Mouse (Mus musculus) left cerebral cortex, adult 8-10 months (tissue): ENCODE measurements at regions not wholly inside any gene's neighbourhood (a gene's known extent, or its start where the extent isn't known, plus 50 kb on each side); places are given as distances from the start of the nearest gene placed in this dataset.
A peak's percentile ranks its signal among the peaks of the same experiment; 100 is the strongest.

Experiments used
- DNase-seq, 2 experiments: peaks; one replicate each; pipeline ENCODE4 v3.0.0; 2022; ENCODE audit warnings: low spot score in 2 of 2

GRCm38 (mm10) chr11:56716953-56717352 lies 294.2 kb upstream of the Gria1 start:
- DNase-seq: peak in 1 of 2 experiments; percentile 55

GRCm38 (mm10) chr11:56725141-56725540 lies 286.0 kb upstream of the Gria1 start:
- DNase-seq: no peak

DNA sequence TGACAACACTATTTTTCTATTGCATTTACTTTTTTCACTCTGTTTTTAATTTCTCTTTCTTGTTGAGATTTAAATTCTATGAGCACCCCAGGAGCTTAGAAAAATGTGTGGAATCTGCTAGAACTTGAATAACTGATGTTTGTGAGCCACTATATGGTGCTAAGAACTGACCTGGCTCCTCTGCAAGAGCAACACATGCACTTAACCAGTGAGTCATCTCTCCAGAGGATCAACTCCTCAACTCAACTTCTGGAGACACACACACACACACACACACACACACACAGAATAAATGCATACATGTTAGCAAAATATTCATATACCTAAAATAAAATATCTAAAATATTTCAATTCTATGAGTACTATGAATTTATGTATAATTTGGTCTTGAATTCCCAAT lies 285.0 kb upstream of the Gria1 start:
- no peak for DNase-seq

DNA sequence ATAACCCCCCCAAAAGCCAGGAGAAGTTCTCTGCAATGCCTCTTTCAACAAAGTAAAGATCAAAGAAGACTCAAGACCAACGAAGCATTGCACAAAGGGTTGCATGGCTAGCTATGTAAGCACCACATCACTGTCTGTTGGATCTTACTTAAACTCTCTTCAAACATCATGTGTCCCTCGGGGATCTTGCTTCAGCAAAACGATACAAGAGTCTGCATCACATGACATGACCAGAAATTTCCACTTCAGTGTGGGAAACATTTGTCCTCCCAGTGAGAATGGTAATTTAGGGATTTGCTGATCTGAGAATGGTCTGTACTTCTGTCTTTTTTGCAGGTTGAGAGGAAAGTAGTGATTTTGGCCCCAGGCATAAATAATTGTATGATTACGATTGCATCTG lies 283.6 kb upstream of the Gria1 start:
- DNase-seq: no peak

- no peak for DNase-seq
Observed at GRCm38 (mm10) chr11:56728204-56729002, 282.8 kb upstream of the Gria1 start.

DNA sequence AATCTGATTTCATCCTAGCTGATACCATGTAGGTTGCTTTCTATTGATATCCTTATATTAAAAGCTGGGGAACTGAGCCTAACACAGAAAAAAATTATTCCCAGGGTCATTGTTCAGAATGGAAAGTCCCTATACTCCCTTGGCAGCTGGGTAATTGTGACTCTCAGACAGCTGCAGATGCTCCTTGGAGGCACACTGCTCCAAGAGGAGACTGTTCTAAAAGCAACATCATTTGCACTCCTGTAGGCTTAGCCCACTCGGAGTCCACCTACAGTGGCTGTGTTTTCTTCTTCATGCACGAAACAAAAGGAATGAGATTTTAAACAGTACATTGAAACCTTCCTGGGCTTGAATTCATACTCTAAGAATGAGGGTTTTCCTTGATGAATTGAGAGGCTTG lies 269.3 kb upstream of the Gria1 start:
- no peak for DNase-seq

DNA sequence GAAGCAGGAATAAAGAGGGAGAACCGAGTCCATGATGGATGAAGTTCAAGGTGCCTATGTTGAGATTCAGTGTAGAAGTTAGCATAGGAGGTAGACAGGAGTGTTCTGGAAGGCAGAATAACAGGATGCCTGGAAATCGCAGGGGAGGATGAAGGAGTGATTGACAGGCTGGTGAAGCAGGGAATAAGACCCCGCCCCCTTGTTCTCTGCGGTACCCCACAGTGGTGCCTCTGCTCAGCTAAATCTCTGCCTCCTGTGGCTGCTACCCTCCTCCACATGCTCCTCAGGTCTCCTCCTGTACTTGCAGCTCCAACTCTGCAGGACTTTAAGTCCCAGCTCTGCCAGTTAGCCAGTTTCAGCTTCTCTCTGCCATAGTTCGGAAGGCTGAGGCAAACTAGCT lies 261.2 kb upstream of the Gria1 start:
- no peak for DNase-seq

GRCm38 (mm10) chr11:56750639-56751038 lies 260.5 kb upstream of the Gria1 start:
- DNase-seq: no peak

DNA sequence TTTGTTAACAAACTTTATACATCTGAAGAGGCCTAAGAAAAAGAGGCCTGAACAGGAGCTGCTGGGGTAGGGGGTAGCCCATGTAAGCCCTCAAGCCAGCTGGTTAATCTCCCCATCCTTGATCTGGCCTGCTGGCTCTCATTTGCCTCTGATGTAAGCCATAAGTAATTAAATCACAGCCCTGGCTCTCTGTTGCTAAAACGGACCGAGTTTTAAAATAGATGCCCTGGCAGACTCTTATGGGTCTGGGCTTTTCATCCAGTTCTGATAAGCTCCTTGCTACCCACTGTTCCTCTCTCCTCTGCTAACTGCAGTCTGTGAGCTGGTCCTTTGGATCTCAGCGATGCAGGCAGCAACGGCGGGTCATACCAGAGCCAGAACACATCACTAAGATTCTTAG lies 259.3 kb upstream of the Gria1 start:
- DNase-seq: no peak

DNA sequence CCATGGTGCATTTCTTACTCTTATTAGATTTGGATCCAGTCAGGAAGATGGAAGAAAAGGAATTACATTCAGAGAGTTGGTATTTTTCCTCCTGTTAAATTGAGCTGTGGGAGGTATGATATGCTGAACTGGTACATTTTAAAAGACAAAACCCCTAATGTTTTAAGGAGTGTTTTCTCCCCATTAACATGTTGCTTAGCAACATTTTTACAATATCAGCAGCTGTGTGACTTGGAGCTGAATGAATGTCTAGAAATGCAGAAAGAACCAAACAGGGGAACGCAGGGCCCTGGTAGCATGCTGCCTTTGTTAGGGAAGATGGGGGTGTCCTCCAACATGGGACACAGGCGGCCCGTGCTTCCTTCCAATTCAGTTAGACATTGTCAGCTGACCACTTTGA lies 257.5 kb upstream of the Gria1 start:
- no peak for DNase-seq

- no peak for DNase-seq
Observed at GRCm38 (mm10) chr11:56760474-56760873, 250.7 kb upstream of the Gria1 start.

GRCm38 (mm10) chr11:56762467-56763120 lies 248.6 kb upstream of the Gria1 start:
- DNase-seq: no peak

DNA sequence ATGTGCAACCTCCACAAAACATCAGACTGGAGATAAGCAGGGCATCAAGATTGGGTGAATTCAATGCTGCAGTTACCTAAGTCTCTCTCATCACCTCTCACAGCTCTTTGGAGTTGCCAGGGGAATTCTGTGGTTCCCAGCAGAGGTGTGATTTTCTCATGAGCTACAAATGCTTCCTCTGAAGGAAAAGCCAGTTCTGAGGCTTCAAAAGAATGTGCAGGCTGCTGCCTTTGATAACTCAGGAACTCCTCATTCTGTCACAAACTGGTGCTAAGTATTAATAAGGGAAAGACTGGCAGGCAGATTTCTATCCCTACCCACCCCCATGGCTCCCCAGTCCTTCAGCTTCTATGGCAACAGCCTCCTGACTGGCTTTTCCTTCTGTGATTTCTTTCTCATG lies 243.8 kb upstream of the Gria1 start:
- no peak for DNase-seq

DNA sequence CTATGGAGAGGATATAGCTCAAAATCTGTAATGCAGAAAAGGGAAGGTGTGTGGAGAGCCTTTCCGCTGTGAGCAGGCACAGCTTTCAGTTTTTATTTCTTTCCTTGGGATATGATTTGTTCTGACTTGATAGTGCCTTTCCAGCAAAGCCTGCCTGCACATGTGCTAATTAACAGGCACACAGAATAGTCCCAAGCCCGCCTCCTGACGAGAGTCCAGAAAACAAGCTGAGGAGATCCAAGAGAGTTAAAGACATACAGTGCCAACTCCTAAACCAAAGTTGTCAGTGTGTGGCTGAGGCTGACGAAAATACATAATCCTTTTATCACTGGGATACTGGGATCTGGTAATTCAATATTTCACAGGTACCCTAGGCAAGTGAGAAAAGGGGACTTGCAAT lies 224.8 kb upstream of the Gria1 start:
- DNase-seq: no peak

DNA sequence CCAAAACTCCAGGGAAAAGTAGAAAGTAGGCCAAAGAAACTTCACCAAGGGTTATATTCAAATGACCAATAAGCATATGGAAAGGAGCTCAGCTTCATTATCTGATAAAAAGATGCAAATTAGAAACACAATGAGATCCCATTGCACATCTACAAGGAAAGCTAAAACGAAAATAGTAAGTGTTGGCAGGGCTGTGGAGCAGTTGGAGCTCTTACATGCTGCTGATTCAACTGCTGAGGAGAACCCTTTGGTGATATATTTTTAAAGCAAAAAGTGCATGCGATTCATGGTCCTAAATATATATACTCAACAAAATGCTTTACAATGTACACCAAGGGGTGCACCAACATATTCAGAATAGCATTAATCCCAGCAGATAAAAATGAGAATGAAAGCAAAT lies 218.5 kb upstream of the Gria1 start:
- peak in 1 of 2 experiments; percentile 23 for DNase-seq

DNA sequence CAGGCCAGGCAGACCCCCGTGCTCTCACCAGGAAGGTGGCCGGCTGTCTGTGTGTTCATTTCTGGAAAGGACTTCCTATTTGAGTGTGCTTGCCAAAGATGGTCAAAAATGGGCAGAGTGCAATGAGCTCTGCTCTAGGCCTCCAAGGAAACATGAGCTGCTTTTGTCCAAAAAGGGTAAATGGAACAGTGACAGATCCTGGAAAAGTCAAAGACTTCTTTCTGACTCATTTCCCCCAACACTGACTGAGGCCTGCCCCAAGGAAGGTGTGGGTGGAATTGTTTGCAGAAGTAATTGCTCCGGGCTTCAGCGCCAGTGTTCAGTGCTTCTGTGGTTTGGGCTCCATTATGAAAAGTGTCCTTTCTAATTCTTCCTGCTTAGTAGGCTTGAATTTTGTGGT lies 203.9 kb upstream of the Gria1 start:
- DNase-seq: no peak

DNA sequence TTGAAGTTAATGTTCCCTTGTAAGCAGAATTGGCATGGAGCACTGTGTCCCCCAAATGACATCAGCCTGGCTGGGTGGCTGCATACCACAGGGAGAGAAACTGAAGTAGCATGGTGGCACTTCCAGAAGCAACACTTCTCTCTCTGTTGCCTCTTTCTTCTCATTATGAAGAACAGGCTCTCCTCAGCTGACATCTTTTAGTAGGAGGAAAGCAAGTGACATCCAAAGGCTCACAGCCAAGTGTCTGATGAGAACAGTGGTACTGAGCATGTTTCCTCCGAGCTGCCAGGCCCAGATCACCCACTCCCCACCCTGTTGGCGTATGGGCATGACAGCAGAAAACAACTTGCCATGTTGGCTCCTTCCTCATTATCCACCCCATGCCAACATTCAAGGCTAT lies 201.0 kb upstream of the Gria1 start:
- DNase-seq: peak in 1 of 2 experiments; percentile 28

DNA sequence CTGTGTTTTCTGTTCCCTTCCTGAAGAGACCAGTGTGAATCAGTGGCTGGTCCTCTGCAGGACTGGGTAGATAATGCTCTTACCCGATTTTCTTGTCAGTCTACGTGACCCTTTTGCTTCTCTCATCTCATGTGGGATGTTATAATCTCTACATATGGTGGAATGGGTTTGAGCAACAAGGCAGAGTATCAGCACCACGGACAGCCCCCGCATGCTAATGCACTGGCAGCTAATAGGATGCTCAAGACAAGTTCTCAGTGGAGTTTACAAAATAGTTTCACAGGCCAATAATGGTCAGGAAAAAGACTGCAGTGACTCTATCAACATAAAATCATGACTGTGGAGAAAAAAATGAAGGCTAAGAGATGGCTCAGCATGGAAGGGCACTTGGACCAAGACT lies 199.1 kb upstream of the Gria1 start:
- DNase-seq: no peak

DNA sequence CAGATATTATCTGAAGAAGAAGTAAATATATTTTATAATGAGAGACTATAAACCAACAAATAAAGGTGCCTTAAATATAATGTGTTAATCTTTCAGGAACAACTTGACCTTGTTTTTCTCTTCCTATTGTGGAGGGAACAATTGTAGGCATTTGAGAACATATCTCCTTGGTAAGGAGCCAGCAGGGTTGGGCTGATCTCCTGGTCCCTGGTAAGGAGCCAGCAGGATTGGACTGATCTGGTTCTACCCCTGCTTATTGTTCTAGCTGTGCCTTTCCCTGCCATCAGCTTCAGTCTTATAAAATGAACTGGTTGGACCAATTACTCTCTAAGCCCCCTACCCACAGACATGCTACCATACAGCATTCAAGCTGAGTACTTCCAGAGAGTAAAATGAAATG lies 187.7 kb upstream of the Gria1 start:
- no peak for DNase-seq

GRCm38 (mm10) chr11:56827499-56827898 lies 183.7 kb upstream of the Gria1 start:
- DNase-seq: no peak

- DNase-seq: peak in 1 of 2 experiments; percentile 49
Observed at GRCm38 (mm10) chr11:56862649-56863048, 148.5 kb upstream of the Gria1 start.

- DNase-seq: no peak
Observed at GRCm38 (mm10) chr11:56871640-56872039, 139.5 kb upstream of the Gria1 start.

DNA sequence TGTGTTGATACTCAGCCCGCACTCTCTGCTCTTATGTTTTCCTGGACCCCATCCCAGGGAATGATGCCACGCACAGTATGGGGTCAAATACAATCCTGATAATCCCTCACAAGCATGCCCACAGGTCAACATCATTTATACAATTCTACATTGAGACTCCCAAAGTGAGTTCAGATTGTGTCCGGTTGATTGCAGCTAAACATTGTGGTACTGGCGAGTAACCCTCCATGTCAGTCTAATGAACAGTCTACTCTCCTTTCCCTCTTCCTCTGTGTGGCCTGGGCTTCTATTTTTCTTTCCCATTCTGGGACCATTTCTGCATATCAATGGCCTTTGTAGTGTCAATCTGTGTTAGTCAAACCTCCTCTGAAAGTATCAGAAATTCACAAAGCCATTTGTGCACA lies 112.6 kb upstream of the Gria1 start:
- DNase-seq: no peak
